8 mouse cellular contexts compared by ENCODE assay signal in genomic region chr13:36733566-36733965, GRCm38 (mm10). TPM values are rescaled to one million over a fixed set of nuclear protein-coding genes. Genes with fewer than 3 reads are reported as not detected.
DNase-seq lines count a peak whose midpoint lies in the region; ATAC-seq and TF ChIP-seq lines count a peak whose summit lies in the region.

No protein-coding gene starts in this region.

- no peak for ATAC-seq in cerebellum, adult (ENCODE audit: insufficient number of reproducible peaks, low FRiP score, low TSS enrichment)
- ATAC-seq in hindbrain, postnatal 0 days = no peak
- ATAC-seq in kidney, embryonic 14.5 days (ENCODE audit: low FRiP score, low TSS enrichment) = no peak

- 3% methylated on average over 10 of the region's 10 CpGs for WGBS in hindbrain, postnatal 0 days
- WGBS in kidney, embryonic 14.5 days = 1% methylated on average over 10 of the region's 10 CpGs

- no peaks in the 10 kb centered on the region for H3K4me1 ChIP-seq in hindbrain, postnatal 0 days (ENCODE audit: insufficient read depth, low read length)
- H3K4me1 ChIP-seq in kidney, embryonic 14.5 days (ENCODE audit: control insufficient read depth, insufficient read depth, low read length) = no peaks in the 10 kb centered on the region; the same call in 1 of the 2 replicates

- H3K4me2 ChIP-seq in hindbrain, postnatal 0 days (ENCODE audit: low read depth, low read length) = peak overlapping the region; percentile 59
- no peak overlapping the region for H3K4me2 ChIP-seq in kidney, embryonic 14.5 days (replicated peaks; ENCODE audit: low read depth, low read length)

- H3K4me3 ChIP-seq in hindbrain, postnatal 0 days (ENCODE audit: low read length) = peak overlapping the region; percentile 47
- no peak overlapping the region for H3K4me3 ChIP-seq in kidney, embryonic 14.5 days (ENCODE audit: low read length)

- H3K9me3 ChIP-seq in hindbrain, postnatal 0 days (ENCODE audit: low read length) = no peaks in the 10 kb centered on the region
- H3K9me3 ChIP-seq in kidney, embryonic 14.5 days (ENCODE audit: control insufficient read depth, low read length) = no peaks in the 10 kb centered on the region

- DNase-seq in cerebellum, adult 11 months = peak; percentile 31
- peak; percentile 13 for DNase-seq in right cerebral cortex, postnatal 25 days
- no peak for DNase-seq in right cerebral cortex, postnatal 36 days (ENCODE audit: low spot score in 2 of 2)
- peak; percentile 57 for DNase-seq in hindbrain, postnatal 0 days (ENCODE audit: low spot score)
- peak; percentile 35 for DNase-seq in retina, embryonic 14.5 days (ENCODE audit: low spot score)
- DNase-seq in left cerebral cortex, adult 9 months (ENCODE audit: low spot score in 2 of 2) = no peak

- TF ChIP-seq CTCF in hindbrain, postnatal 0 days (IDR thresholded peaks at IDR 0.05; ENCODE audit: low read depth) = no peak

- no peaks in the 10 kb centered on the region for H3K36me3 ChIP-seq in hindbrain, postnatal 0 days (ENCODE audit: insufficient read depth, low read length)
- H3K36me3 ChIP-seq in kidney, embryonic 14.5 days (ENCODE audit: control insufficient read depth, insufficient read depth, low read length) = no peaks in the 10 kb centered on the region

- H3K27me3 ChIP-seq in hindbrain, postnatal 0 days (ENCODE audit: insufficient read depth, low read length) = peaks cover 21% of the 10 kb centered on the region
- H3K27me3 ChIP-seq in kidney, embryonic 14.5 days (ENCODE audit: control insufficient read depth, insufficient read depth, low read length) = peaks cover 72% of the 10 kb centered on the region

- H3K27ac ChIP-seq in hindbrain, postnatal 0 days = peak overlapping the region; percentile 92
- H3K27ac ChIP-seq in kidney, embryonic 14.5 days (ENCODE audit: low read depth, low read length) = no peak overlapping the region

- H3K9ac ChIP-seq in hindbrain, postnatal 0 days (replicated peaks; ENCODE audit: low read length) = peak overlapping the region; percentile 63
- no peak overlapping the region for H3K9ac ChIP-seq in kidney, embryonic 14.5 days (ENCODE audit: low read depth, low read length)

RNA-seq across cellular contexts. Expression of gene Nrn1, which starts 1.4 kb away (rescaled TPM):
- total RNA-seq in hindbrain, postnatal 0 days (2014; rRNA removed) = 112 and 125 TPM in 2 replicates
- polyA plus RNA-seq in hindbrain, postnatal 0 days (2015; fragmentation: Nextera tagmentation; extraction: Ambion mirVana) = 73.8 and 76.0 TPM in 2 replicates
- polyA plus RNA-seq in kidney, embryonic 14.5 days (2014; fragmentation: Nextera tagmentation; extraction: Ambion mirVana) = not detected in 2 replicates

Comparison
In these comparisons a context has a peak if more than half of its experiments do, and no peak if none do; other contexts are left out.
1. DNase-seq: peak in cerebellum, adult 11 months (single experiment), right cerebral cortex, postnatal 25 days (single experiment), hindbrain, postnatal 0 days (single experiment) and retina, embryonic 14.5 days (single experiment); none in right cerebral cortex, postnatal 36 days (0 of 2) and left cerebral cortex, adult 9 months (0 of 2).
2. RNA of gene Nrn1, which starts 1.4 kb away (polyA plus RNA-seq): 73.8 to 76.0 TPM in hindbrain, postnatal 0 days; not detected in kidney, embryonic 14.5 days; every median in the first group is over 10 times any median in the second.